Mouse (Mus musculus) erythroid progenitor cell, adult 5-6 weeks (primary cell): ENCODE measurements around the gene Pawr. TPM values are rescaled to one million over a fixed set of nuclear protein-coding genes. Genes with fewer than 3 reads are reported as not detected.

Experiments used
- ATAC-seq: replicated peaks from 2 replicates; pipeline ENCODE4 v1.8.0; 2016; ENCODE audit warnings: moderate number of reproducible peaks, mild to moderate bottlenecking, moderate TSS enrichment, inconsistent platforms; ENCODE audit not compliant: poor library complexity, low FRiP score, severe bottlenecking
- total RNA-seq, 2 experiments: library from RNA; stranded (forward) in 1 of 2; stranded (reverse) in 1 of 2; fragments of 150-400 nt in 1 of 2; fragments of 186-747, 209-891 nt in 1 of 2; gene quantifications; 2 replicates each; pipeline versions ENCODE4 v1.2.3 to v1.2.4; 2015 to 2017; ENCODE audit warnings: low replicate concordance in 2 of 2

Gene Pawr
- total RNA-seq (2015; ENCODE audit: low replicate concordance) (not detected in 2 replicates), total RNA-seq (2017; ENCODE audit: low replicate concordance) (0.77 TPM in 1 of 2 replicates, not detected in the other)

- ATAC-seq: no peak
Measured at GRCm38 (mm10) chr10:108331784-108332561, at the start of gene Pawr. Gene Pawr (plus strand): TSS chr10:108332121.

GRCm38 (mm10) chr10:108282351-108282750, 49.6 kb upstream of the Pawr start:
- no peak for ATAC-seq

- no peak for ATAC-seq
Measured at GRCm38 (mm10) chr10:108283418-108283817, 48.5 kb upstream of the Pawr start.

GRCm38 (mm10) chr10:108283837-108284236, 48.1 kb upstream of the Pawr start:
- no peak for ATAC-seq

GRCm38 (mm10) chr10:108284445-108284844, 47.5 kb upstream of the Pawr start:
- no peak for ATAC-seq

GRCm38 (mm10) chr10:108284977-108285376, 46.9 kb upstream of the Pawr start:
- no peak for ATAC-seq

- ATAC-seq: no peak
Measured at GRCm38 (mm10) chr10:108286658-108287437, 45.1 kb upstream of the Pawr start.

- ATAC-seq: no peak
Measured at GRCm38 (mm10) chr10:108287438-108287801, 44.5 kb upstream of the Pawr start.

GRCm38 (mm10) chr10:108290046-108290445, 41.9 kb upstream of the Pawr start:
- no peak for ATAC-seq

- ATAC-seq: no peak
Measured at GRCm38 (mm10) chr10:108291688-108292471, 40.0 kb upstream of the Pawr start.

GRCm38 (mm10) chr10:108292651-108293050, 39.3 kb upstream of the Pawr start:
- no peak for ATAC-seq

GRCm38 (mm10) chr10:108293620-108294195, 38.2 kb upstream of the Pawr start:
- no peak for ATAC-seq

GRCm38 (mm10) chr10:108294766-108295165, 37.2 kb upstream of the Pawr start:
- no peak for ATAC-seq

- ATAC-seq: no peak
Measured at GRCm38 (mm10) chr10:108296446-108296845, 35.5 kb upstream of the Pawr start.

GRCm38 (mm10) chr10:108298261-108298660, 33.7 kb upstream of the Pawr start:
- ATAC-seq: no peak

- no peak for ATAC-seq
Measured at GRCm38 (mm10) chr10:108298841-108299545, 32.9 kb upstream of the Pawr start.

GRCm38 (mm10) chr10:108299828-108300227, 32.1 kb upstream of the Pawr start:
- no peak for ATAC-seq

GRCm38 (mm10) chr10:108300843-108301242, 31.1 kb upstream of the Pawr start:
- ATAC-seq: 0 out of 2 replicates have a peak, but pooled peaks have one; percentile 59

- no peak for ATAC-seq
Measured at GRCm38 (mm10) chr10:108307772-108308171, 24.1 kb upstream of the Pawr start.
